Mouse (Mus musculus) limb, embryonic 12.5 days (tissue): ENCODE results near the gene Tas2r144. TPM values are rescaled to one million over a fixed set of nuclear protein-coding genes. Genes with fewer than 3 reads are reported as not detected.

Source experiments
- ATAC-seq: fragments of 200-750 bp; cut with Nextera tagmentation; 2 replicates; pipeline ENCODE4 v1.8.0; 2017; ENCODE audit warnings: low read depth, moderate TSS enrichment; ENCODE audit not compliant: insufficient number of reproducible peaks, insufficient read depth, low FRiP score, low TSS enrichment
- H3K27ac ChIP-seq: fragments of 300-500 bp; sonication (generic); 2 replicates; pipeline ENCODE4 v1.5.1; 2016; ENCODE audit warnings: mild to moderate bottlenecking, moderate library complexity
- H3K27me3 ChIP-seq: fragments of 300-500 bp; sonication (generic); 2 replicates; pipeline ENCODE4 v1.6.1; 2016; ENCODE audit warnings: mild to moderate bottlenecking, moderate library complexity
- H3K36me3 ChIP-seq: fragments of 300-500 bp; sonication (generic); 2 replicates; pipeline ENCODE4 v1.6.1; 2016; ENCODE audit warnings: mild to moderate bottlenecking, moderate library complexity
- H3K4me1 ChIP-seq: fragments of 300-500 bp; sonication (generic); replicated peaks from 2 replicates; pipeline ENCODE4 v1.6.1; 2016
- H3K4me2 ChIP-seq: fragments of 300-500 bp; sonication (generic); 2 replicates; pipeline ENCODE4 v1.6.1; 2016; ENCODE audit warnings: mild to moderate bottlenecking, moderate library complexity
- H3K4me3 ChIP-seq: fragments of 300-500 bp; sonication (generic); replicated peaks from 2 replicates; pipeline ENCODE4 v1.5.1; 2016; ENCODE audit warnings: mild to moderate bottlenecking
- H3K9ac ChIP-seq: fragments of 300-500 bp; sonication (generic); replicated peaks from 2 replicates; pipeline ENCODE4 v1.6.1; 2016; ENCODE audit warnings: mild to moderate bottlenecking, moderate library complexity
- H3K9me3 ChIP-seq: fragments of 300-500 bp; sonication (generic); 2 replicates; pipeline ENCODE4 v1.6.1; 2016; ENCODE audit warnings: mild to moderate bottlenecking, moderate library complexity
- WGBS: fragments of 180-500 bp; shearing (Covaris S2); methylation state at CpG from one replicate; pipeline ENCODE4 v1.1.7; 2016; 5-methylcytosine and 5-hydroxymethylcytosine counted together
- polyA plus RNA-seq: library from polyadenylated mRNA; unstranded; fragments of >200 nt; fragmentation: Nextera tagmentation; extraction: Ambion mirVana; gene quantifications from 2 replicates; pipeline ENCODE4 v1.2.1, GENCODE M21; 2016

The Tas2r144 gene
- polyA plus RNA-seq, 1 experiment from 2014 or later, result not detected

- H3K9ac ChIP-seq, result no peak overlapping the region
- no peak for ATAC-seq
- WGBS, result 73% methylated on average over 6 of the region's 6 CpGs
Measured at GRCm38 (mm10) chr6:42241311-42242045, 26.4 kb downstream of the Tas2r144 start.

GRCm38 (mm10) chr6:42245711-42246353 lies 30.7 kb downstream of the Tas2r144 start, which contains the start of gene Gstk1:
Gstk1 (plus strand) TSS chr6:42245935.
- H3K36me3 ChIP-seq, result no peaks in the 10 kb centered on the region
- peaks cover 15% of the 10 kb centered on the region for H3K27me3 ChIP-seq
- H3K4me1 ChIP-seq, result no peaks in the 10 kb centered on the region; the same call in 1 of the 2 replicates
- no peak within 1 kb of the TSS for H3K27ac ChIP-seq
- peak within 1 kb of the TSS; percentile 61 for H3K4me2 ChIP-seq
- peak within 1 kb of the TSS; percentile 54 for H3K9ac ChIP-seq
- WGBS, result 3% methylated on average over 28 of the region's 28 CpGs
- H3K4me3 ChIP-seq, result peak within 1 kb of the TSS; percentile 48
- H3K9me3 ChIP-seq, result no peaks in the 10 kb centered on the region
- peak; percentile 100 for ATAC-seq

More at GRCm38 (mm10) chr6:42241311-42242045, 26.4 kb downstream of the Tas2r144 start:
- Histone ChIP-seq H3K36me3 (no peaks in the 10 kb centered on the region), H3K27ac (no peak overlapping the region), H3K27me3 (peaks cover 5% of the 10 kb centered on the region), H3K4me3 (no peak overlapping the region), H3K4me1 (no peaks in the 10 kb centered on the region; the same call in 1 of the 2 replicates), H3K9me3 (no peaks in the 10 kb centered on the region), H3K4me2 (no peak overlapping the region)

DNA sequence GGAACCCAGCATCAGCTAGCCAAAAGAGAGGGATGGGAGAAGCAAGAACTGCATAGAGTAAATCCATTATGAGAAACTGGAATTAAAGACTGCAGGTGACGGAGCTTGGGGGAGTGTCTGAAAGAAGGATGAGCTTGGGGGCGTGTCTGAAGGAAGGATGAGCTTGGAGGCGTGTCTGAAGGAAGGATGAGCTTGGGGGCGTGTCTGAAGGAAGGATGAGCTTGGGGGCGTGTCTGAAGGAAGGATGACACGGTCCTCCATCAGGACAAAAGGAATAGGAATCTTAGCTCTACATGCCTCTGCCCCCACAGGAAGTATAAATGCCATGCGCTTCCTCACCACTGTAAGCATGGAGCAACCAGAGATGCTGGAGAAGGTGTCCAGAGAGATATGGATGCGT lies 32.0 kb downstream of the Tas2r144 start:
- H3K4me1 ChIP-seq, result no peaks in the 10 kb centered on the region; the same call in 1 of the 2 replicates
- peaks cover 15% of the 10 kb centered on the region for H3K27me3 ChIP-seq
- no peak overlapping the region for H3K9ac ChIP-seq
- H3K4me2 ChIP-seq, result no peak overlapping the region
- H3K36me3 ChIP-seq, result no peaks in the 10 kb centered on the region
- no peak overlapping the region for H3K4me3 ChIP-seq
- ATAC-seq, result no peak
- no peak overlapping the region for H3K27ac ChIP-seq
- 12% methylated on average over 8 of the region's 8 CpGs for WGBS
- H3K9me3 ChIP-seq, result no peaks in the 10 kb centered on the region

GRCm38 (mm10) chr6:42247981-42248380 lies 32.9 kb downstream of the Tas2r144 start:
- 88% methylated on average over 1 of the region's 1 CpGs for WGBS
- H3K4me3 ChIP-seq, result no peak overlapping the region
- no peaks in the 10 kb centered on the region for H3K36me3 ChIP-seq
- no peaks in the 10 kb centered on the region for H3K9me3 ChIP-seq
- H3K4me2 ChIP-seq, result no peak overlapping the region
- no peak overlapping the region for H3K27ac ChIP-seq
- H3K9ac ChIP-seq, result no peak overlapping the region
- peaks cover 15% of the 10 kb centered on the region for H3K27me3 ChIP-seq
- H3K4me1 ChIP-seq, result no peaks in the 10 kb centered on the region; the same call in 1 of the 2 replicates
- ATAC-seq, result no peak

DNA sequence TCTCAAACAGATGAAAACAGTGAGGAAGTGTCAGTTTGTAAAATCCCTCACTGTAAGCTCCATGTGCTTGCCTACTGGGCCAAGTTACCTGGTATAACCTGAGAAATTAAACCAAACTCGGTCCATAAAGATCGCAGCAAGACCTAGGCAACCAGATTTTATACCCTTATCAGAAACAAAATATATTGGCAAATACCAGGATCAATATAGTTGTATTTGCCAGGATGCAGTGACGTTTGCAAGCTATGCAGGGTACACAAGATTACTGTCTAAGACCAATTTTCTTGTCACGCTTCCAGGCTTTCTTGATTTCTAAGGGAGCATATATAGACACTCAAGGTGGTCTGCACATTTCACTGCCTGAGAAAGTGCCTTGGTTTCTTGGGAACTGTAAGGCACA lies 36.7 kb downstream of the Tas2r144 start:
- Histone ChIP-seq H3K9me3 (no peaks in the 10 kb centered on the region), H3K4me3 (no peak overlapping the region), H3K36me3 (no peaks in the 10 kb centered on the region), H3K27me3 (peaks cover 7% of the 10 kb centered on the region), H3K9ac (no peak overlapping the region), H3K27ac (no peak overlapping the region), H3K4me2 (no peak overlapping the region), H3K4me1 (no peaks in the 10 kb centered on the region)
- WGBS, result 84% methylated on average over 4 of the region's 4 CpGs
- ATAC-seq, result no peak

DNA sequence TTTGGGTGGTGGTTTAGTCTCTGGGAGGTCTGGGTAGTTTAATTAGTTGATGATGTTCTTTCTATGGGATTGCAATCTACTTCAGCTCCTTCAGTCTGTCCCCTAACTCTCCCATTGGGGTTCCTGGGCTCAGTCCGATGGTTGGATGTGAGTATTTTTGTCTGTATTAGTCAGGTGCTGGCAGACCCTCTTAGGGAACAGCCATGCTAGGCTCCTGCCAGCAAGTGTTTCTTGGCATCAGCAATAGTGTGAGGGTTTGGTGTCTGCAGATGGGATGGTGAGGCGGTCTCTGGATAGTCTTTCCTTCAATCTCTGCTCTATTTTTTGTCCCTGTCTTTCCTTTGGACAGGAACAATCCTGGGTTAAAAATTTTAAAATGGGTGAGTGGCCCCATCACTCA lies 38.0 kb downstream of the Tas2r144 start:
- Histone ChIP-seq H3K4me1 (no peaks in the 10 kb centered on the region), H3K9me3 (no peaks in the 10 kb centered on the region), H3K36me3 (no peaks in the 10 kb centered on the region), H3K27ac (no peak overlapping the region), H3K4me2 (no peak overlapping the region), H3K9ac (no peak overlapping the region), H3K4me3 (no peak overlapping the region), H3K27me3 (no peaks in the 10 kb centered on the region)
- ATAC-seq, result no peak
- 82% methylated on average over 2 of the region's 2 CpGs for WGBS

DNA sequence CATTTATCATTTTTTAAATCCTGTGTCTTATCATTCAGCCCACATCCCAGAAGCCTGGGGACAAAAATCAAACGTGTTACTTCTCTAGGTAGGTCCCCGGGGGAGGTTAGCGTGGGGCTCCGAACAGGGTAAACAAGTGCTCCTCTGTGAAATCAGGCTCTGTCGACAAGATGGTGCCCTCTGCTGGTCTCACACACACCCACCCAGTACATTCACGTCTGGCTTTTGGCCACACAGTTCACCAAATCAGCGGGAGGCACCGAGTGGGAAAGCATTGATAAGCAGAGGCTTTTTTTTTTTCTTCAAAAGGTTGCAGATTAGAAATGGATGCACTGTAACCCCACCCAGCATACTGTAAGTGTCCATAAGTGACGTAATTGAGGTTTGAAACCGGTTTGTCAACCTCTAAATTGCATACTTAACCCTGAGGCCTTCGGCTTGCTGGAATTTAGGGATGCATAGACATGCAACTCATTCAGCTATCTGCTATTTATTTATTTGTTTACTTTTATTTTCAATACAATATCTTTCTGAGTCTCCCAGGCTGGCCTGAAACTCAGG lies 42.3 kb downstream of the Tas2r144 start:
- Histone ChIP-seq H3K4me3 (no peak overlapping the region), H3K36me3 (no peaks in the 10 kb centered on the region), H3K9me3 (no peaks in the 10 kb centered on the region), H3K9ac (no peak overlapping the region), H3K27ac (no peak overlapping the region), H3K27me3 (no peaks in the 10 kb centered on the region), H3K4me1 (no peaks in the 10 kb centered on the region), H3K4me2 (no peak overlapping the region)
- no peak for ATAC-seq
- 18% methylated on average over 11 of the region's 11 CpGs for WGBS

DNA sequence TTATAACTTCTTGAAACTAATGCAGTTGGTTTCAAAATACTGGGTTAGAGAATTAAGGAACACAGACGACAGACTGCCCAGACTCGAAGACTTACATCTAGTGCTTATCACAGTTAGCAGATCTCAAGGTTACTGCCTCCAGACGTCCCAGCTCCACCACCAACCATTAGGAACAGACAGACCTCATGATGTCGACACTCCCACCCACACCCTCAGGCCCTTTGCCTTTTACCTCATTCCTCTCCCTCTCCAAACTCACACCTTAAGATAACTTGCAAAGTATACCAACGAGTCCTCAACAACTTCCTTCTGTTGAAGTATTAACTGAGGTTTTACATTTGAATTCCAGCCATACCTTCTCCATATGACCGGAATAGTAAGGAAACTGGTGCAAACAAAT lies 45.3 kb downstream of the Tas2r144 start:
- H3K27ac ChIP-seq, result no peak overlapping the region
- H3K36me3 ChIP-seq, result no peaks in the 10 kb centered on the region
- no peak overlapping the region for H3K4me3 ChIP-seq
- WGBS, result 59% methylated on average over 6 of the region's 6 CpGs
- no peaks in the 10 kb centered on the region for H3K27me3 ChIP-seq
- no peak overlapping the region for H3K9ac ChIP-seq
- no peak for ATAC-seq
- H3K4me1 ChIP-seq, result no peaks in the 10 kb centered on the region
- H3K9me3 ChIP-seq, result no peaks in the 10 kb centered on the region
- H3K4me2 ChIP-seq, result no peak overlapping the region

DNA sequence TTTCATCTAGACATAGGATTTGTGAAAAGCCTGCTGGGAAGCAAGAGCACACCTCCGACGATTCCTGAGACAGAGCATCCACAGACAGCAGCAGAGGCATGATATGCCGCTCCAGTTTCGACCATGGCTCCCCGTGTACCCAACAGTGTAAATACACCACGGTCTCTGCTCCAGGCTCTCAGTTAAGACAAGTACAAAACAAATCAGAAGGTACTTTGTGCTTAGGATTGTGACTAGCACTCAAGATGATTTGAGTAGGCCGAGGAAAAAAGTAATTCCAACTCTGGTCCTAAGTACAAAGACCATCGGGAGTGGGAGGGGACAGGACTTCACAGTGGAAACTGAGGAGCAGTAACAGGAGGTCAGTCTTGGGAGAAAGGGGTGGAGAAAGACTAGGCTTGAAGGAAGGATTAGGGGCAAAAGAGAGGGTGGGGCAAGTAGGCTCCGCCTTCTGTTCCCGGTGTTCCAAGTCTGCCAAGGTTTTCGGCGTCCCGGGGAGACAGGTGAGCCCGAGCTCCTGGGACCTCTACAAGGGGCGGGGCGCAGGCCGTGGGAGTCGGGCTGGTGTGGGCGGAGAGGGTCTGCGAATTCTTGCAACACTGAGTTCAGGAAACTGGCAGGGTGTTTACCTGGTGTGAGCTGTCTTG lies 46.5 kb downstream of the Tas2r144 start, which contains the start of gene Tmem139:
Gene Tmem139, plus strand, starts transcription at position 447 of the 647 bp plus-strand sequence.
- Histone ChIP-seq H3K9me3 (no peaks in the 10 kb centered on the region), H3K27ac (no peak within 1 kb of the TSS), H3K27me3 (no peaks in the 10 kb centered on the region), H3K4me3 (peak within 1 kb of the TSS; percentile 27), H3K4me1 (peaks cover 5% of the 10 kb centered on the region; the same call in 1 of the 2 replicates), H3K4me2 (peak within 1 kb of the TSS; percentile 54), H3K9ac (peak within 1 kb of the TSS; percentile 40; the same call in 1 of the 2 replicates), H3K36me3 (no peaks in the 10 kb centered on the region)
- ATAC-seq, result no peak
- 14% methylated on average over 20 of the region's 20 CpGs for WGBS

DNA sequence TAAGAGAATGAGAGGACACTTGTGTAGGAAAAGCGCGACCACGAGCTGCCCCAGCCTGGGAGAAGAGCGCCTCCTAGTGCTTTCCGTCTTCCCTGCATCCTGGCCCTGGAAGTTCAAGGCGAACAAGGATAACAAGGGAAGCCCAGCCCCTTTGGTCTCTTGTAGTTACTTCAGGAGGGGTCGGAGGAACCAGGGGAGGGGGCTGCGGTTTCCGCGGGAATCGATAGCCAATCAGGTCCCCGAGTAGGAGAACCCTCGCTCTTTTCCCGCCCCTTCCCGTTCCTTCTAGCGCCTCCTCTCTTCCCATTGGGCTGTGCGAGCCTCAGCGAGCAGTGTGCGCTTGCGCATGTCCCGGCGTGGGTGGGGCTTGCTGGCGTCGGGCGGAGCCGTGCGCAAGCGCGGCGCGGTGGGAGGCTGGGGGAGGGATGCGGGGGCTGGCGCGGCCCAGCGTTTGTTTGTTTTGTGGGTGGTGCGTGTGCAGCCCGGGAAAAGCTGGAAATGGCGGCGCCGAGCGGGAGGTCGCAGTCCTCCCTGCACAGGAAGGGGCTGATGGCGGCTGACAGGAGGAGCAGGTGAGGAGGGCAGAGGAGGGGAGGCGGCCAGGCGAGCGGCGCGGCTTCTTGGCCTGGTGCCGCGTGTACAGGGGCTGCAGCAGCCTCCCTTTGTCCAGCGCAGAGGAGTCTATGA lies 49.6 kb downstream of the Tas2r144 start, which contains the start of gene Casp2:
Gene Casp2, plus strand, starts transcription at position 360 of the 687 bp plus-strand sequence.
- peaks cover 5% of the 10 kb centered on the region; the same call in 1 of the 2 replicates for H3K4me1 ChIP-seq
- no peaks in the 10 kb centered on the region for H3K9me3 ChIP-seq
- peaks cover 27% of the 10 kb centered on the region for H3K36me3 ChIP-seq
- H3K27me3 ChIP-seq, result no peaks in the 10 kb centered on the region
- peak; percentile 100 for ATAC-seq
- H3K4me3 ChIP-seq, result peak within 1 kb of the TSS; percentile 75
- under 1% methylated on average over 47 of the region's 51 CpGs for WGBS
- H3K27ac ChIP-seq, result peak within 1 kb of the TSS; percentile 94
- peak within 1 kb of the TSS; percentile 92 for H3K9ac ChIP-seq
- H3K4me2 ChIP-seq, result peak within 1 kb of the TSS; percentile 86
